Mouse (Mus musculus) cortical plate, adult 2 months (tissue): ENCODE data around the gene B4galt3. TPM values are rescaled to one million over a fixed set of nuclear protein-coding genes. Genes with fewer than 3 reads are reported as not detected.
"Not testable (repeated sequence)": the region's sequence is repeated elsewhere in the genome, so short reads cannot be mapped to it uniquely, and the experiment has no call there.

ENCODE experiments used
- H3K27ac ChIP-seq: fragments of 200-500 bp; 2 replicates; pipeline ENCODE4 v1.5.1; 2012; ENCODE audit warnings: low read length, control low read depth, inconsistent platforms; ENCODE audit not compliant: insufficient read depth
- H3K4me1 ChIP-seq: fragments of 200-500 bp; 2 replicates; pipeline ENCODE4 v1.6.1; 2011; ENCODE audit warnings: low read length; ENCODE audit not compliant: control insufficient read depth, insufficient read depth
- H3K4me3 ChIP-seq: fragments of 200-500 bp; 2 replicates; pipeline ENCODE4 v1.5.1; 2011; ENCODE audit warnings: mild to moderate bottlenecking, low read length, control low read depth; ENCODE audit not compliant: insufficient read depth
- CTCF ChIP-seq: fragments of 200-500 bp; IDR thresholded peaks from 2 replicates; pipeline ENCODE4 v1.5.1; 2011; ENCODE audit warnings: mild to moderate bottlenecking, control low read depth, low read length; ENCODE audit not compliant: insufficient read depth; ENCODE audit errors: extremely low read depth
- POLR2A ChIP-seq: fragments of 200-500 bp; IDR thresholded peaks from 2 replicates; pipeline ENCODE4 v1.6.1; 2011; ENCODE audit warnings: mild to moderate bottlenecking, low read length, control low read depth; ENCODE audit not compliant: insufficient read depth; ENCODE audit errors: extremely low read depth
- polyA plus RNA-seq: library from polyadenylated mRNA; depleted of rRNA; stranded (reverse); fragments of >200 nt; gene quantifications from 2 replicates; pipeline ENCODE4 v1.2.3, GENCODE M21; 2012

The B4galt3 gene
- polyA plus RNA-seq, 1 experiment, result 73.7 TPM

DNA sequence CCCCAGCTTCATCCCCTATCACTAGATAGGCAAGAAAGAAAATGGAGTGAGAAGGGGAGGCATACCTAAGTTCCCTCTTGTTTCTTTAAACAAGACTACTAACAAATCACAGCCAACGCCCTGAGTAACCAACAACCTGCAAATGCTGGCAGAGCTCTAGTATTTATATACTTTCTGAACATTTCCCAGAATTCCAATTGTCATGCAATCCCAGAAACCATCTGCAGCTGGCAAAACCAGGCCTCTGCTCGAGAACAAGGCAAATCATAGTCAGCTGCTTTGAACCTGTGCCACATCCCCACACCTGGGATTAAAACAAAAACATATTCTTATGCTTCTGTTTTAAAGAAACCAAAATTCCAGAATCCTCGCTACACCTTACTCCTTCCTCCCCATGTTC lies 23.2 kb downstream of the B4galt3 start:
- peak overlapping the region; percentile 79; the same call in 1 of the 2 replicates for H3K4me3 ChIP-seq
- no peak for TF ChIP-seq CTCF
- no peaks in the 10 kb centered on the region for H3K4me1 ChIP-seq
- H3K27ac ChIP-seq, result no peak overlapping the region

DNA sequence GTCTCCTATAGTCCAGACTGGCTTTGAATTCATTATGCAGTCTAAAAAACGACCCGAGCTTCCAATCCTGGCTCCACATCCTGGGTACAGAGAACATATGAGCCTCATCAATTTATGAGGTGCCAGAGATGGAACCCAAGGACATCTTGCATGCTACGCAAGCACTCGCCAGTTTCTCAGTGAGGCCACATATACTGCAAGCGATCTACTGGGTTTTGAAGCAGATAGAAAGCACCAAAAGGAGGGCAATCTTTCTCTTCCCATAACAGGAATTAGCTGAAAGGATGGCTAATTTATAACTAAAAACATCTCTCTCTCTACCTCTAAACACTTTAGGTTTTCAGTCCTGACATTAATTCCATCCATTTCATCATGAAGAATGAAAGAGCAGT lies 23.8 kb downstream of the B4galt3 start:
- Histone ChIP-seq H3K27ac (peak overlapping the region; percentile 30), H3K4me1 (no peaks in the 10 kb centered on the region), H3K4me3 (peak overlapping the region; percentile 79)
- TF ChIP-seq CTCF (no peak), POLR2A (no peak)

DNA sequence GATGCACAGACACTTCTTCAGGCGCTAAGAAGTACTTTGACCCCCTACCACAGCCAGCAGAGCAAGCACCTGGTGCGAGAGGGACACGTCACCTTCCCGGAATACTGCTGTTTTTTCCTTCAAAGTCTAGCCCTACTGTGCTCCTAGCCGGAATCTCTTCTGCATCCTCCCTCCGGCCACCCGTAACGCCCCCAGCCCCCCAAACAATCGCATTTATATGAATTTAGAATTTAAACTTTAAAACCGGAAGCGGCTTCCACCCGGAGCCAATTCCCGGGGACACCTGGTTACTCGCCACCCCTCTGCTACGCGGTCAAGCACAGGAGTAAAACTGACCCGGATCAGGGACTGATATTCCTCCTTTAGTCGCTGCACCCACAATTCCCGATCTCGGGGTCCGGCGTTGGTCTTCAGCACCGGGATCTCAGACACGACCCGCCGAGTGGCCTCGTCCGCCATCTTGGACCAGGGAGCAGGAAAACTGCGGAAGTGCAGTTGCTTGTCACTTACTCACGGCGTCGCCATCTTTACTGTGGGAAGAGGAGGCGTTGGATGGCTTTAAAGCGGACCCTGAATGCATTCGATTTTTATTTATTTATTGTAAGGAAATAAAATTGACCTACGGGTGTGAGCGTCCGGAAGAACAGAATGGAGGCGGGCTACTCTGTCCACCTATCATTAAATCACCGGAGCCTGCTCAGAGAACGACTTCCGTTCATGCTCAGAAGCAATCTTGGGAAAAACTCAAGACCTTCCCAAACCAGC lies 24.4 kb downstream of the B4galt3 start, which contains the start of gene Ufc1:
Gene Ufc1 (minus strand): TSS at position 727 of the 765 bp plus-strand sequence.
- peak within 1 kb of the TSS; percentile 79 for H3K4me3 ChIP-seq
- H3K27ac ChIP-seq, result peak within 1 kb of the TSS; percentile 94
- H3K4me1 ChIP-seq, result no peaks in the 10 kb centered on the region
- TF ChIP-seq POLR2A, result peak; percentile 56; the same call in 1 of the 2 replicates
- TF ChIP-seq CTCF, result no peak

DNA sequence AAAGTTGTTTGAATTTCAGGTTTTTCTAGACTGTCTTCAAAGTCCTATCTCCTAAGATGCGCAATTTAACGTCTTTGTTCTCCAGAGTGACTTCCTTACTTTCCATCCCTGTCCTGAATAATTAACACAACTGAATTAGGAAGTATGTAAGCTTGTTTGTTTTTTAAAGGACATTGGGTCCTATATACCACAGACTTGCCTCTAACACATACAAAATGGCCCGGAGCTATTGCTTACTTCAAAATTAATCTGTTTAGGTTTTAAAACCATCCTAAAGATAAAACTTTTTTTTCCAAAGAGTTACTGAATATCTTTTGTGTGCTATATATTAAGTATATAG lies 24.9 kb downstream of the B4galt3 start:
- no peak for TF ChIP-seq CTCF
- H3K27ac ChIP-seq, result no peak overlapping the region; the same call in 1 of the 2 replicates
- no peaks in the 10 kb centered on the region for H3K4me1 ChIP-seq
- peak overlapping the region; percentile 79 for H3K4me3 ChIP-seq

DNA sequence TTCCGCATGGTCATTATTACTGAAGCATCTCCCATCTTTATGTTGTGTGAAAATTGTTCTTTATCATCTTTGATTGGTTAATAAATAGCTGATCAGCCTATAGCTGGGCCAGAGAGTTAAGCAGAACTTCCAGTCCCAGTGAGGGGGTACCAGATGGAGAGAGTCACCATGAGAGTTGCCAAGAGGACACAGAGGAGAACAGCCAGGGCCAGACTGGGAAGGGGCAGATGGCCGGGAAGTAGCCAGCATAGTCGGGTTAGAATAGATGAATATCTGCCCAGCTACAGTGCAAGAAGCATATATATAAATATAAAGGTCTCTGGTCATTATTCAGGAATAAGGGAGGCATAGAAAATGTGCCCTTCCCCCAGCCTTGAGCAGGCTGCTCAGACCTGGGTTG lies 28.1 kb downstream of the B4galt3 start:
- TF ChIP-seq POLR2A, result no peak
- TF ChIP-seq CTCF, result no peak
- H3K27ac ChIP-seq, result no peak overlapping the region

DNA sequence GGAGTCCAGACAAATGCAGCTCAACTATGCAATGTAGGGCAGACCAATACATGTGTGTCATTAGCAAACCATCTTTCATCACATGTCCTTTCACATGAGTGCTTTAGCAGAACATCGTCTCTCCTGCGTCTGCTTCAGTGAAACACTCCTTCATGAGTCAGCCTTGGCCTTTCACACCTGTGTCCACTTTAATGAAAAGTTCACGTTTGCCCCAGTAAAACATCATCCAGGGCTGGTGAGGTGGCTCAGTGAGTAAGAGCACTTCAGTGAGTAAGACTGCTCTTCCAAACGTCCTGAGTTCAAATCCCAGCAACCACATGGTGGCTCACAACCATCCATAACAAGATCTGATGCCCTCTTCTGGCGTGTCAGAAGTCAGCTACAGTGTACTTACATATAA lies 36.0 kb downstream of the B4galt3 start:
- H3K4me1 ChIP-seq, H3K27ac ChIP-seq, H3K4me3 ChIP-seq: not testable (repeated sequence)

More for the DNA sequence above, 28.1 kb downstream of the B4galt3 start:
- no peak overlapping the region for H3K4me3 ChIP-seq
- H3K4me1 ChIP-seq, result no peaks in the 10 kb centered on the region

DNA sequence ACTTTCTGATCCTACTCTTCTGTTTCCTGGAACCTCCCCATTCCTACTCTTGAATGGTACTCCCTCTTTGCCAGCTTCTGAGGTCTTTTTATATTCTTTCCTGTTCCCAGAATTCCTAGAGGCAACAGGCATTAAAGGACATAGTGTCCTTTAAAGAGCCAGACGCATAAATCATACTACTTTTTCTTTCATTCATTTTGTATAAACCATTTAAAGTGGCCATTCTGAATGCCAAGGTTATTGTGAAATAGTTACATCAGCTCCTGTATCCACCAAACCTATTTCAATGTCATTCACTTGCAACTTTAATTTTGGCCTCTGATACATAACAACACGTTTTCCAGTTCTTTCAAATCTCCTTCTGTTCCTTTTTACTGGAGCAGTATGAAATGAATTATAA lies 39.2 kb downstream of the B4galt3 start:
- no peak for TF ChIP-seq CTCF
- TF ChIP-seq POLR2A, result no peak
- Histone ChIP-seq H3K4me1 (no peaks in the 10 kb centered on the region; the same call in 1 of the 2 replicates), H3K27ac (no peak overlapping the region), H3K4me3 (no peak overlapping the region)

DNA sequence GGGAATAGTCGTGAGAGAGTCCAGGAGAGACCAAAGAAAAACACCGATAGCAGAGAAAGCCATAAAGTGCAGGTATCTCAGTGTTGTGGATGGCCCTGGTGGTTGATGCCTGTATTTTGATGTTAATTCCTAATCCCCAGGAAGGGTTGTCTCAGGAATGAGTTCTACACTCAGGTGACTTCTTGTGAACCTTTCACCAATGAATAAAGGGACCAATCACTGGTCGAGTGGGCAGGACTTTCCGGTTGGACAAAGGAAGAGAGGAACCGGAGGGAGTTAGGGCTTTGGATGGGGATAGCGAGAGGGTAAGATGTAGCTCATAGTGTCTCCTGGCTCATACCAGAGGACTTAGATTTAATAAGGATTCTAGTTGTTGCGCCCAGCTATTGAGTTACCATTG lies 49.6 kb downstream of the B4galt3 start:
- Histone ChIP-seq H3K27ac (no peak overlapping the region), H3K4me1 (no peaks in the 10 kb centered on the region), H3K4me3 (no peak overlapping the region)
- TF ChIP-seq CTCF, result no peak
- TF ChIP-seq POLR2A, result no peak

DNA sequence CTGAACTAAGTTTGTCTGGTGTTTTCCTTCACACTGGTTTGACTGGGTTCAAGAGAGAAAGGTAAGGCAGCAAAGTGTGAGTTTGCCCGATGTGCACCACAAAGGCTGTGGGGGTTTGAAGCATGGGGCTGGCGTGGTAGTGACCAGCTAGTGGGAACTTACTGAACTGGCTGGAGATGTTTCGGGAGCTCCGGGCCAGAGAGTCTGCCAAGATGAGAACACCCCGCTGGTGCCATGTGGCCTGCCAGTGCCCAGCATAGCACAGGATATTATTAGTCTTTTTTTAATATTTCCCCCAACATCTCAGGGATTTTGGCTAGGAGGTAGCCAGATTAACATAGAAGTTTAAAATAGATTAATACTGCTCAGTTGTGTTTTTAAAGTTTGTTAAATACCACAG lies 50.0 kb downstream of the B4galt3 start:
- no peaks in the 10 kb centered on the region for H3K4me1 ChIP-seq
- TF ChIP-seq POLR2A, result no peak
- no peak for TF ChIP-seq CTCF
- no peak overlapping the region for H3K27ac ChIP-seq
- H3K4me3 ChIP-seq, result no peak overlapping the region

DNA sequence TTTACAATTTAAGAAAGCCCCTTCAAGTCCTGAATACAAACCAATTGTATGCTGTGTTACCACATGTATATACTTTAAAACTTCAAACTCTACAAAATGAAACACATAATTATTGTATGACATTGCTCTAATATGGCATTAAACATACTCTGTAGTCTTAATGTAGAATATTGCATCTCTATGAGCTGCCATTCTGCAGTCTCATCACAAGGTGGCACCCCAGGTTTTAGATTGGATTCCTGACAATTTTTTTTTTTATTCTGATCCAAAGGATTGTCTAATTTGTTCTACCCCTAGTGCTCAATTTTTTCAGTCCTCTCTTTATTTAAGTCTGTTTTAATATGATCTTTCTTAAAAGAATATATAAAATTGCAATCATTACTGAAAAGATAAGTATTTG lies 51.3 kb downstream of the B4galt3 start:
- TF ChIP-seq POLR2A (no peak), CTCF (no peak)
- H3K4me1 ChIP-seq, result no peaks in the 10 kb centered on the region
- no peak overlapping the region for H3K4me3 ChIP-seq
- H3K27ac ChIP-seq, result no peak overlapping the region
